Mouse (Mus musculus) thymus, adult 2 months (tissue): ENCODE data around the gene Pkp2.

Experiments
- CTCF ChIP-seq: fragments of 200-500 bp; IDR thresholded peaks from 2 replicates; pipeline ENCODE4 v1.5.1; 2012; ENCODE audit warnings: mild to moderate bottlenecking, control low read depth, low read length, moderate library complexity, borderline replicate concordance; ENCODE audit not compliant: control insufficient read depth, poor library complexity, insufficient read depth; ENCODE audit errors: extremely low read depth
- POLR2A ChIP-seq: fragments of 200-500 bp; IDR thresholded peaks from 2 replicates; pipeline ENCODE4 v1.6.1; 2012; ENCODE audit warnings: mild to moderate bottlenecking, low read length, control low read depth, moderate library complexity; ENCODE audit not compliant: control insufficient read depth, poor library complexity, insufficient read depth; ENCODE audit errors: extremely low read depth

GRCm38 (mm10) chr16:16250470-16250869, 37.4 kb downstream of the Pkp2 start:
- no peak for TF ChIP-seq POLR2A
- no peak for TF ChIP-seq CTCF
